Mouse (Mus musculus): ENCODE data around the gene Odf3b.

DNA sequence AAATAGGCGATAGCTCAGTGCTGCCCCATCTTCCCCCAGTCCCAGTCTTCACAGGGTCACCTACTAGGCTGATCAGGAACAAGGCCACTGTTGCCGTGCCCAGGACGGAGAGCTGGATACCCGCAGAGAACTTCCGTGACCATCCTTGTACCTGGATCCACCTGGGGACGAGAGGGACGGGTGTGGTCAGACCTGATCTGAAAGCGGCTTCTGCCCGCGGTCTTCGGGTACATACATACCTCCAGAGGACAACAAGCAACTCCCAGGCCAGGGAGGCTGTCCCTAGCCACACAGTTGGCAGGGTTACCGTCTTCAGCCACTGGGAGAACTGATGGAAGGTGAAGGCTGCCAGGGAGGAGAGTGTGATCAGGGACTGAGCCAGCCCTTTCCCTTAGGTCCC is 26.3 kb downstream of the Odf3b start:
- TF ChIP-seq CTCF (IDR thresholded peaks at IDR 0.05; ENCODE audit: borderline replicate concordance, insufficient read depth, low read length) (no peak), POLR2A (IDR thresholded peaks at IDR 0.05; ENCODE audit: low read depth, low read length) (no peak)

Data from embryonic fibroblast, embryonic 13.5 days (primary cell).